Mouse (Mus musculus) left cerebral cortex, adult 6 months (tissue): ENCODE data around the gene Rab8b. TPM values are rescaled to one million over a fixed set of nuclear protein-coding genes. Genes with fewer than 3 reads are reported as not detected.

Source experiments
- long read RNA-seq, 2 experiments: library from polyadenylated mRNA; unstranded; transcript quantifications; one replicate each; pipeline ENCODE4 v2.0.0; 2019 to 2020
- polyA plus RNA-seq: library from polyadenylated mRNA; unstranded; fragments of <200 nt; fragmentation: Nextera tagmentation; gene quantifications from 2 replicates; pipeline ENCODE4 v1.2.3, GENCODE M21; 2021

Gene Rab8b
- polyA plus RNA-seq: 8.2 and 9.2 TPM in 2 replicates
- long read RNA-seq, experiment 1, full-length matches to known transcripts: 67 of 82 reads
- long read RNA-seq, experiment 1, partial matches to known transcripts: 1 of 82 reads
- long read RNA-seq, experiment 1, other reads (novel, unspliced or antisense): 14 of 82 reads
- long read RNA-seq, experiment 2, full-length matches to known transcripts: 4 of 19 reads
- long read RNA-seq, experiment 2, partial matches to known transcripts: 1 of 19 reads
- long read RNA-seq, experiment 2, other reads (novel, unspliced or antisense): 14 of 19 reads

GRCm38 (mm10) chr9:66919382-66919971, at the start of gene Rab8b:
Rab8b (minus strand) TSS chr9:66919687.

GRCm38 (mm10) chr9:66945647-66946641, 26.5 kb upstream of the Rab8b start, which contains the start of gene Rps27l:
Rps27l (plus strand) TSS chr9:66946086.

GRCm38 (mm10) chr9:66834318-66835096, 85.0 kb downstream of the Rab8b start, which contains the start of gene Aph1c:
Aph1c (minus strand) TSS chr9:66834726.

GRCm38 (mm10) chr9:66796739-66797138, 122.7 kb downstream of the Rab8b start, which contains the start of gene Gm10647:
Gm10647 (plus strand) TSS chr9:66797039.

GRCm38 (mm10) chr9:66795464-66796324, 123.8 kb downstream of the Rab8b start, which contains the start of gene Aph1b:
Aph1b (minus strand) TSS chr9:66795490.

Other genes with a start within 250 kb of the Rab8b start
- gene Car12, start 206.0 kb downstream of the Rab8b start, polyA plus RNA-seq: 8.2 and 9.6 TPM in 2 replicates
- gene Aph1b, start 124.2 kb downstream of the Rab8b start, polyA plus RNA-seq: 8.7 and 11.5 TPM in 2 replicates
- gene Gm10647, start 122.6 kb downstream of the Rab8b start, polyA plus RNA-seq: 0.10 TPM in 1 of 2 replicates, not detected in the other
- gene Aph1c, start 85.0 kb downstream of the Rab8b start, polyA plus RNA-seq: 7.2 and 10.6 TPM in 2 replicates
- gene Rps27l, start 26.4 kb upstream of the Rab8b start, polyA plus RNA-seq: 117 and 130 TPM in 2 replicates
- gene Lactb, start 55.8 kb upstream of the Rab8b start, polyA plus RNA-seq: 3.5 and 15.8 TPM in 2 replicates
- 261 and 268 TPM in 2 replicates for gene Tpm1, start 129.7 kb upstream of the Rab8b start, polyA plus RNA-seq